Mouse (Mus musculus): ENCODE measurements around the gene Iqsec1.

GRCm38 (mm10) chr6:90802604-90803003 is 185.9 kb downstream of the Iqsec1 start:
- TF ChIP-seq CTCF (IDR thresholded peaks at IDR 0.05; ENCODE audit: insufficient read depth, low read length) (no peak), POLR2A (IDR thresholded peaks at IDR 0.05; ENCODE audit: borderline replicate concordance, extremely low read depth, low read depth, low read length) (no peak)
